Mouse (Mus musculus): ENCODE data around the gene Slc47a1.
A peak's percentile ranks its signal among the peaks of the same experiment; 100 is the strongest.

The Slc47a1 gene

GRCm38 (mm10) chr11:61378651-61379050 is 506 bp upstream of the Slc47a1 start:
- DNase-seq (ENCODE audit: inconsistent ontology term), result no peak

- DNase-seq (ENCODE audit: inconsistent ontology term), result no peak
Observed at GRCm38 (mm10) chr11:61368668-61369067, 9.5 kb downstream of the Slc47a1 start.

GRCm38 (mm10) chr11:61366517-61367273 is 11.4 kb downstream of the Slc47a1 start:
- no peak for DNase-seq (ENCODE audit: inconsistent ontology term)

- no peak for DNase-seq (ENCODE audit: inconsistent ontology term)
Observed at GRCm38 (mm10) chr11:61365938-61366337, 12.2 kb downstream of the Slc47a1 start.

GRCm38 (mm10) chr11:61364096-61364495 is 14.0 kb downstream of the Slc47a1 start:
- DNase-seq (ENCODE audit: inconsistent ontology term), result no peak

GRCm38 (mm10) chr11:61361515-61362190 is 16.5 kb downstream of the Slc47a1 start:
- no peak for DNase-seq (ENCODE audit: inconsistent ontology term)

GRCm38 (mm10) chr11:61356600-61356999 is 21.5 kb downstream of the Slc47a1 start:
- no peak for DNase-seq (ENCODE audit: inconsistent ontology term)

GRCm38 (mm10) chr11:61356111-61356510 is 22.0 kb downstream of the Slc47a1 start:
- DNase-seq (ENCODE audit: inconsistent ontology term), result no peak

GRCm38 (mm10) chr11:61355351-61355750 is 22.8 kb downstream of the Slc47a1 start:
- peak; percentile 34 for DNase-seq (ENCODE audit: inconsistent ontology term)

- no peak for DNase-seq (ENCODE audit: inconsistent ontology term)
Observed at GRCm38 (mm10) chr11:61354346-61354745, 23.8 kb downstream of the Slc47a1 start.

- DNase-seq (ENCODE audit: inconsistent ontology term), result no peak
Observed at GRCm38 (mm10) chr11:61353038-61353437, 25.1 kb downstream of the Slc47a1 start.

GRCm38 (mm10) chr11:61352138-61352651 is 25.9 kb downstream of the Slc47a1 start:
- peak; percentile 24 for DNase-seq (ENCODE audit: inconsistent ontology term)

- peak; percentile 31 for DNase-seq (ENCODE audit: inconsistent ontology term)
Observed at GRCm38 (mm10) chr11:61349337-61349736, 28.8 kb downstream of the Slc47a1 start.

GRCm38 (mm10) chr11:61346133-61346532 is 32.0 kb downstream of the Slc47a1 start:
- DNase-seq (ENCODE audit: inconsistent ontology term), result no peak

GRCm38 (mm10) chr11:61342505-61343420 is 35.4 kb downstream of the Slc47a1 start, which contains the start of gene Slc47a2:
Gene Slc47a2, minus strand, starts transcription at chr11:61342860.
- peak; percentile 37 for DNase-seq (ENCODE audit: inconsistent ontology term)

GRCm38 (mm10) chr11:61341971-61342370 is 36.2 kb downstream of the Slc47a1 start:
- DNase-seq (ENCODE audit: inconsistent ontology term), result no peak

GRCm38 (mm10) chr11:61341233-61341632 is 36.9 kb downstream of the Slc47a1 start:
- no peak for DNase-seq (ENCODE audit: inconsistent ontology term)

GRCm38 (mm10) chr11:61340374-61340773 is 37.8 kb downstream of the Slc47a1 start:
- no peak for DNase-seq (ENCODE audit: inconsistent ontology term)

- DNase-seq (ENCODE audit: inconsistent ontology term), result no peak
Observed at GRCm38 (mm10) chr11:61337586-61337985, 40.6 kb downstream of the Slc47a1 start.

GRCm38 (mm10) chr11:61320904-61321687 is 57.0 kb downstream of the Slc47a1 start:
- peak; percentile 37 for DNase-seq (ENCODE audit: inconsistent ontology term)

Measured in Muller cell, postnatal 12 days (primary cell).